15 mouse cellular contexts compared by ENCODE assay signal in genomic region chr11:19423268-19423667, GRCm38 (mm10).
DNase-seq lines count a peak whose midpoint lies in the region; ATAC-seq and TF ChIP-seq lines count a peak whose summit lies in the region.
"Had no signal": no experiment of that assay in that cellular context is flagged by ENCODE, and none has a peak within 500 bp of the region (broad histone marks: within the 10 kb centered on the region; RNA-seq: fewer than 3 reads in every experiment).

No protein-coding gene starts in this region.

- no peak for TF ChIP-seq CTCF in lung, adult 2 months (IDR thresholded peaks at IDR 0.05; ENCODE audit: insufficient read depth, low read length)

- no peak for DNase-seq in embryonic facial prominence, embryonic 10.5 days (ENCODE audit: low spot score)
- DNase-seq in kidney, adult 8-10 months = no peak
- DNase-seq in lung, postnatal 36 days = peak; percentile 2
- no peak for DNase-seq in lung, adult 2 months
- no peak for DNase-seq in hindbrain, embryonic 11.5 days (ENCODE audit: low spot score)
- DNase-seq: thymus, postnatal 4 days had no signal

- no peak overlapping the region for H3K9ac ChIP-seq in embryonic facial prominence, embryonic 13.5 days
- H3K9ac ChIP-seq in kidney, embryonic 14.5 days (ENCODE audit: low read depth, low read length) = no peak overlapping the region
- no peak overlapping the region for H3K9ac ChIP-seq in neural tube, embryonic 15.5 days (replicated peaks)
- no peak overlapping the region for H3K9ac ChIP-seq in hindbrain, embryonic 11.5 days (ENCODE audit: low read depth, low read length)
- H3K9ac ChIP-seq: forebrain, embryonic 13.5 days; hindbrain, embryonic 15.5 days; lung, embryonic 15.5 days; midbrain, embryonic 12.5 days had no signal

- peaks cover 19% of the 10 kb centered on the region for H3K4me1 ChIP-seq in embryonic facial prominence, embryonic 13.5 days
- H3K4me1 ChIP-seq in embryonic facial prominence, embryonic 10.5 days = peaks cover 24% of the 10 kb centered on the region
- H3K4me1 ChIP-seq in kidney, embryonic 14.5 days (ENCODE audit: control insufficient read depth, insufficient read depth, low read length) = peaks cover 11% of the 10 kb centered on the region; the same call in 1 of the 2 replicates
- no peaks in the 10 kb centered on the region for H3K4me1 ChIP-seq in lung, adult 2 months (ENCODE audit: control insufficient read depth, insufficient read depth, low read length)
- peaks cover 15% of the 10 kb centered on the region for H3K4me1 ChIP-seq in neural tube, embryonic 15.5 days
- H3K4me1 ChIP-seq in hindbrain, embryonic 11.5 days (replicated peaks; ENCODE audit: control insufficient read depth, insufficient read depth, low read length) = no peaks in the 10 kb centered on the region
- H3K4me1 ChIP-seq: midbrain, embryonic 12.5 days had no signal

- peak overlapping the region; percentile 47 for H3K4me2 ChIP-seq in embryonic facial prominence, embryonic 13.5 days
- H3K4me2 ChIP-seq in kidney, embryonic 14.5 days (replicated peaks; ENCODE audit: low read depth, low read length) = peak overlapping the region; percentile 35; the same call in 1 of the 2 replicates
- H3K4me2 ChIP-seq in neural tube, embryonic 15.5 days = peak overlapping the region; percentile 44
- H3K4me2 ChIP-seq in hindbrain, embryonic 11.5 days (replicated peaks; ENCODE audit: low read depth, low read length) = no peak overlapping the region
- H3K4me2 ChIP-seq: forebrain, embryonic 13.5 days; liver, embryonic 11.5 days; midbrain, embryonic 12.5 days had no signal

- no peak overlapping the region for H3K4me3 ChIP-seq in embryonic facial prominence, embryonic 13.5 days
- H3K4me3 ChIP-seq in embryonic facial prominence, embryonic 10.5 days = no peak overlapping the region
- H3K4me3 ChIP-seq in kidney, embryonic 14.5 days (ENCODE audit: low read length) = no peak overlapping the region
- H3K4me3 ChIP-seq in lung, adult 2 months (replicated peaks; ENCODE audit: extremely low read depth, low read depth, low read length) = no peak overlapping the region
- no peak overlapping the region for H3K4me3 ChIP-seq in neural tube, embryonic 15.5 days (replicated peaks)
- H3K4me3 ChIP-seq in hindbrain, embryonic 11.5 days (ENCODE audit: low read depth, low read length) = no peak overlapping the region
- H3K4me3 ChIP-seq: forebrain, embryonic 13.5 days; hindbrain, embryonic 15.5 days; lung, embryonic 15.5 days; midbrain, embryonic 12.5 days had no signal

- ATAC-seq in embryonic facial prominence, embryonic 13.5 days (ENCODE audit: insufficient number of reproducible peaks, insufficient read depth, low FRiP score, low TSS enrichment, low read depth) = no peak
- ATAC-seq in kidney, embryonic 14.5 days (ENCODE audit: low FRiP score, low TSS enrichment) = no peak
- ATAC-seq in neural tube, embryonic 15.5 days (ENCODE audit: low FRiP score) = no peak
- ATAC-seq in hindbrain, embryonic 11.5 days (ENCODE audit: low FRiP score) = no peak
- ATAC-seq: forebrain, embryonic 13.5 days; intestine, embryonic 16.5 days had no signal

- peak overlapping the region; percentile 68; the same call in 1 of the 2 replicates for H3K27ac ChIP-seq in embryonic facial prominence, embryonic 13.5 days
- no peak overlapping the region for H3K27ac ChIP-seq in embryonic facial prominence, embryonic 10.5 days (replicated peaks)
- H3K27ac ChIP-seq in kidney, embryonic 14.5 days (ENCODE audit: low read depth, low read length) = no peak overlapping the region
- no peak overlapping the region for H3K27ac ChIP-seq in neural tube, embryonic 15.5 days (replicated peaks)
- H3K27ac ChIP-seq in hindbrain, embryonic 11.5 days (ENCODE audit: low read depth, low read length) = no peak overlapping the region
- H3K27ac ChIP-seq: forebrain, embryonic 13.5 days; hindbrain, embryonic 15.5 days; lung, embryonic 15.5 days; midbrain, embryonic 12.5 days had no signal

- H3K27me3 ChIP-seq in embryonic facial prominence, embryonic 13.5 days = no peaks in the 10 kb centered on the region
- H3K27me3 ChIP-seq in embryonic facial prominence, embryonic 10.5 days (replicated peaks; ENCODE audit: low read depth, poor library complexity, severe bottlenecking) = no peaks in the 10 kb centered on the region
- H3K27me3 ChIP-seq in kidney, embryonic 14.5 days (ENCODE audit: control insufficient read depth, insufficient read depth, low read length) = no peaks in the 10 kb centered on the region
- no peaks in the 10 kb centered on the region for H3K27me3 ChIP-seq in neural tube, embryonic 15.5 days (replicated peaks)
- no peaks in the 10 kb centered on the region for H3K27me3 ChIP-seq in hindbrain, embryonic 11.5 days (ENCODE audit: control insufficient read depth, insufficient read depth, low read length)
- H3K27me3 ChIP-seq: forebrain, embryonic 13.5 days; hindbrain, embryonic 15.5 days; lung, embryonic 15.5 days; midbrain, embryonic 12.5 days had no signal

- no peaks in the 10 kb centered on the region for H3K36me3 ChIP-seq in embryonic facial prominence, embryonic 13.5 days
- H3K36me3 ChIP-seq in embryonic facial prominence, embryonic 10.5 days (replicated peaks) = no peaks in the 10 kb centered on the region
- H3K36me3 ChIP-seq in kidney, embryonic 14.5 days (ENCODE audit: control insufficient read depth, insufficient read depth, low read length) = no peaks in the 10 kb centered on the region
- H3K36me3 ChIP-seq in neural tube, embryonic 15.5 days = no peaks in the 10 kb centered on the region
- H3K36me3 ChIP-seq in hindbrain, embryonic 11.5 days (ENCODE audit: control insufficient read depth, insufficient read depth, low read length) = no peaks in the 10 kb centered on the region
- H3K36me3 ChIP-seq: hindbrain, embryonic 15.5 days; lung, embryonic 15.5 days; midbrain, embryonic 12.5 days had no signal

- no peak for TF ChIP-seq POLR2A in lung, adult 2 months (IDR thresholded peaks at IDR 0.05; ENCODE audit: borderline replicate concordance, extremely low read depth, low read depth, low read length)

- no peaks in the 10 kb centered on the region for H3K9me3 ChIP-seq in embryonic facial prominence, embryonic 13.5 days
- no peaks in the 10 kb centered on the region for H3K9me3 ChIP-seq in embryonic facial prominence, embryonic 10.5 days
- no peaks in the 10 kb centered on the region for H3K9me3 ChIP-seq in kidney, embryonic 14.5 days (ENCODE audit: control insufficient read depth, low read length)
- no peaks in the 10 kb centered on the region for H3K9me3 ChIP-seq in neural tube, embryonic 15.5 days (replicated peaks)
- no peaks in the 10 kb centered on the region for H3K9me3 ChIP-seq in hindbrain, embryonic 11.5 days (ENCODE audit: control insufficient read depth, low read length)
- H3K9me3 ChIP-seq: forebrain, embryonic 13.5 days; hindbrain, embryonic 15.5 days; lung, embryonic 15.5 days; midbrain, embryonic 12.5 days had no signal
